Mouse (Mus musculus): ENCODE data around the gene Gm49337. TPM values are rescaled to one million over a fixed set of nuclear protein-coding genes. Genes with fewer than 3 reads are reported as not detected.

Gm49337 gene
- polyA plus RNA-seq (2012; rRNA removed), result not detected in 2 replicates

GRCm38 (mm10) chr4:116173072-116173471 is at the start of gene Gm49337, which contains the start of gene 1700042G07Rik:
Gene Gm49337, plus strand, starts transcription at chr4:116173384.
Gene 1700042G07Rik, plus strand, starts transcription at chr4:116173372.

GRCm38 (mm10) chr4:116123602-116124519 is 49.3 kb upstream of the Gm49337 start, which contains the start of the genes Rad54l and Pomgnt1:
Gene Rad54l, minus strand, starts transcription at chr4:116123690.
Gene Pomgnt1, plus strand, starts transcription at chr4:116123840.

GRCm38 (mm10) chr4:116151238-116151637 is 21.9 kb upstream of the Gm49337 start, which contains the start of gene Lurap1:
Gene Lurap1, minus strand, starts transcription at chr4:116151338.

GRCm38 (mm10) chr4:116167404-116167803 is 5.8 kb upstream of the Gm49337 start, which contains the start of gene Tspan1:
Gene Tspan1, minus strand, starts transcription at chr4:116167601.

GRCm38 (mm10) chr4:116221140-116221851 is 48.1 kb downstream of the Gm49337 start, which contains the start of gene Pik3r3:
Gene Pik3r3, plus strand, starts transcription at chr4:116221618.

Other genes starting within 250 kb of the Gm49337 start
- gene Dmbx1, start 233.5 kb upstream of the Gm49337 start, polyA plus RNA-seq (2012; rRNA removed), result 1.2 and 1.4 TPM in 2 replicates
- gene Faah, start 155.5 kb upstream of the Gm49337 start, polyA plus RNA-seq (2012; rRNA removed), result 10.2 and 10.4 TPM in 2 replicates
- gene Nsun4, start 119.5 kb upstream of the Gm49337 start, polyA plus RNA-seq (2012; rRNA removed), result 2.1 and 2.2 TPM in 2 replicates
- 31.4 and 43.3 TPM in 2 replicates for gene Uqcrh, start 98.3 kb upstream of the Gm49337 start, polyA plus RNA-seq (2012; rRNA removed)
- gene Lrrc41, start 98.1 kb upstream of the Gm49337 start, polyA plus RNA-seq (2012; rRNA removed), result 45.8 and 46.0 TPM in 2 replicates
- gene Rad54l, start 49.7 kb upstream of the Gm49337 start, polyA plus RNA-seq (2012; rRNA removed), result 0.35 and 0.61 TPM in 2 replicates
- 13.1 and 13.5 TPM in 2 replicates for gene Pomgnt1, start 49.5 kb upstream of the Gm49337 start, polyA plus RNA-seq (2012; rRNA removed)
- gene Lurap1, start 22.0 kb upstream of the Gm49337 start, polyA plus RNA-seq (2012; rRNA removed), result 1.6 and 2.7 TPM in 2 replicates
- gene Tspan1, start 5.8 kb upstream of the Gm49337 start, polyA plus RNA-seq (2012; rRNA removed), result 41.8 and 44.2 TPM in 2 replicates
- gene 1700042G07Rik, start within 50 bp of the Gm49337 start, polyA plus RNA-seq (2012; rRNA removed), result not detected in 2 replicates
- 4.1 and 5.5 TPM in 2 replicates for gene Pik3r3, start 48.2 kb downstream of the Gm49337 start, polyA plus RNA-seq (2012; rRNA removed)